In genomic region chr13:81658053-81658752, GRCm38 (mm10) we compare ENCODE assay signal across 8 mouse cellular contexts. TPM values are rescaled to one million over a fixed set of nuclear protein-coding genes. Genes with fewer than 3 reads are reported as not detected.
DNase-seq lines count a peak whose midpoint lies in the region; ATAC-seq and TF ChIP-seq lines count a peak whose summit lies in the region.

No protein-coding gene starts in this region.

- peaks cover 7% of the 10 kb centered on the region; the same call in 1 of the 2 replicates for H3K36me3 ChIP-seq in heart, embryonic 10.5 days
- H3K36me3 ChIP-seq in ES-Bruce4 (ENCODE audit: control insufficient read depth, insufficient read depth, low read length, poor library complexity, severe bottlenecking): 0 out of 2 replicates have a peak, but pooled peaks cover 2% of the 10 kb centered on the region
- no peaks in the 10 kb centered on the region for H3K36me3 ChIP-seq in forebrain, embryonic 15.5 days
- H3K36me3 ChIP-seq in liver, embryonic 12.5 days: peaks cover 14% of the 10 kb centered on the region
- no peaks in the 10 kb centered on the region for H3K36me3 ChIP-seq in stomach, embryonic 15.5 days

- no peak for DNase-seq in heart, embryonic 10.5 days (ENCODE audit: low spot score)
- DNase-seq in heart, postnatal 14 days: no peak
- DNase-seq in right cerebral cortex, adult 18-20 months: no peak
- DNase-seq in spleen, adult 18-20 months: no peak

- no peak for TF ChIP-seq POLR2A in ES-Bruce4 (IDR thresholded peaks at IDR 0.05; ENCODE audit: insufficient read depth, low read length)

- peaks cover 8% of the 10 kb centered on the region for H3K4me1 ChIP-seq in heart, embryonic 10.5 days
- peaks cover 2% of the 10 kb centered on the region for H3K4me1 ChIP-seq in ES-Bruce4 (ENCODE audit: control insufficient read depth, insufficient read depth, low read length)
- peaks cover 26% of the 10 kb centered on the region for H3K4me1 ChIP-seq in forebrain, embryonic 15.5 days
- peaks cover 48% of the 10 kb centered on the region for H3K4me1 ChIP-seq in liver, embryonic 12.5 days
- H3K4me1 ChIP-seq in stomach, embryonic 15.5 days: no peaks in the 10 kb centered on the region; the same call in 1 of the 2 replicates

- no peaks in the 10 kb centered on the region for H3K9me3 ChIP-seq in heart, embryonic 10.5 days
- H3K9me3 ChIP-seq in ES-Bruce4 (replicated peaks; ENCODE audit: control insufficient read depth, insufficient read depth, low read length, poor library complexity, severe bottlenecking): no peaks in the 10 kb centered on the region
- H3K9me3 ChIP-seq in forebrain, embryonic 15.5 days: no peaks in the 10 kb centered on the region
- 0 out of 2 replicates have a peak, but pooled peaks cover 3% of the 10 kb centered on the region for H3K9me3 ChIP-seq in liver, embryonic 12.5 days (replicated peaks)
- H3K9me3 ChIP-seq in stomach, embryonic 15.5 days: no peaks in the 10 kb centered on the region

- H3K9ac ChIP-seq in ES-Bruce4 (ENCODE audit: low read depth, poor library complexity, severe bottlenecking): peak overlapping the region; percentile 82
- H3K9ac ChIP-seq in forebrain, embryonic 15.5 days (replicated peaks): peak overlapping the region; percentile 90
- peak overlapping the region; percentile 88 for H3K9ac ChIP-seq in liver, embryonic 12.5 days
- H3K9ac ChIP-seq in stomach, embryonic 15.5 days: peak overlapping the region; percentile 77

- no peak for TF ChIP-seq EP300 in ES-Bruce4 (IDR thresholded peaks at IDR 0.05; ENCODE audit: insufficient read depth, low read depth, low read length)

- peak; percentile 4 for ATAC-seq in forebrain, embryonic 15.5 days (replicated peaks)
- ATAC-seq in liver, embryonic 12.5 days: no peak
- no peak for ATAC-seq in stomach, embryonic 15.5 days (ENCODE audit: insufficient read depth, low FRiP score, low read depth)

- H3K27me3 ChIP-seq in heart, embryonic 10.5 days (ENCODE audit: insufficient read depth, poor library complexity, severe bottlenecking): no peaks in the 10 kb centered on the region
- no peaks in the 10 kb centered on the region for H3K27me3 ChIP-seq in ES-Bruce4 (ENCODE audit: control insufficient read depth, insufficient read depth, low read length, poor library complexity, severe bottlenecking)
- no peaks in the 10 kb centered on the region for H3K27me3 ChIP-seq in forebrain, embryonic 15.5 days
- H3K27me3 ChIP-seq in liver, embryonic 12.5 days (replicated peaks): no peaks in the 10 kb centered on the region
- no peaks in the 10 kb centered on the region for H3K27me3 ChIP-seq in stomach, embryonic 15.5 days (replicated peaks)

- intact Hi-C loops in heart, postnatal 14 days (cut with DNase I): loop anchor here (5.0 to 10.0 kb wide), 3 partner anchors 54 to 773 kb away; partner anchors contain the start of genes Arrdc3, Cetn3, Mblac2 and Polr3g

- peak overlapping the region; percentile 72 for H3K4me2 ChIP-seq in forebrain, embryonic 15.5 days (replicated peaks)
- peak overlapping the region; percentile 80 for H3K4me2 ChIP-seq in liver, embryonic 12.5 days
- H3K4me2 ChIP-seq in stomach, embryonic 15.5 days: peak overlapping the region; percentile 56

- peak overlapping the region; percentile 87 for H3K4me3 ChIP-seq in heart, embryonic 10.5 days
- peak overlapping the region; percentile 93 for H3K4me3 ChIP-seq in ES-Bruce4 (ENCODE audit: low read depth, low read length)
- peak overlapping the region; percentile 90 for H3K4me3 ChIP-seq in forebrain, embryonic 15.5 days
- peak overlapping the region; percentile 88 for H3K4me3 ChIP-seq in liver, embryonic 12.5 days
- peak overlapping the region; percentile 76 for H3K4me3 ChIP-seq in stomach, embryonic 15.5 days (replicated peaks)

- TF ChIP-seq CTCF in ES-Bruce4 (IDR thresholded peaks at IDR 0.05; ENCODE audit: low read depth, low read length): no peak

- H3K27ac ChIP-seq in heart, embryonic 10.5 days: peak overlapping the region; percentile 97
- no peak overlapping the region for H3K27ac ChIP-seq in ES-Bruce4 (ENCODE audit: insufficient read depth, low read length)
- H3K27ac ChIP-seq in forebrain, embryonic 15.5 days (replicated peaks): peak overlapping the region; percentile 90
- peak overlapping the region; percentile 95 for H3K27ac ChIP-seq in liver, embryonic 12.5 days
- H3K27ac ChIP-seq in stomach, embryonic 15.5 days: peak overlapping the region; percentile 88

- WGBS in heart, embryonic 10.5 days: 10% methylated on average over 21 of the region's 21 CpGs
- WGBS in forebrain, embryonic 15.5 days: 8% methylated on average over 21 of the region's 21 CpGs
- 11% methylated on average over 21 of the region's 21 CpGs for WGBS in liver, embryonic 12.5 days (ENCODE audit: insufficient replicate concordance)
- WGBS in stomach, embryonic 15.5 days: 4% methylated on average over 21 of the region's 21 CpGs

RNA-seq across cellular contexts. Expression of gene Lysmd3, which starts 0.7 kb away (rescaled TPM):
- polyA plus RNA-seq in heart, embryonic 10.5 days (2016; fragmentation: Nextera tagmentation; extraction: Ambion mirVana): 26.8 and 27.0 TPM in 2 replicates
- 10 to 100 TPM; 13.1 to 19.0 TPM for total RNA-seq in heart, postnatal 14 days (2021)
- polyA plus RNA-seq in ES-Bruce4 (2011; ENCODE audit: insufficient read depth, insufficient read length, low read depth, missing spikeins): 21.0 and 28.7 TPM in 2 replicates
- polyA plus RNA-seq in forebrain, embryonic 15.5 days (2015; fragmentation: Nextera tagmentation; extraction: Ambion mirVana): 20.7 and 23.6 TPM in 2 replicates
- 17.7 and 19.5 TPM in 2 replicates for polyA plus RNA-seq in liver, embryonic 12.5 days (2016; fragmentation: Nextera tagmentation; extraction: Ambion mirVana)
- 22.8 and 23.6 TPM in 2 replicates for polyA plus RNA-seq in stomach, embryonic 15.5 days (2015; fragmentation: Nextera tagmentation; extraction: Ambion mirVana)

RNA-seq across cellular contexts. Expression of gene Adgrv1, which starts 25.2 kb away (rescaled TPM):
- 1.5 and 2.7 TPM in 2 replicates for polyA plus RNA-seq in heart, embryonic 10.5 days (2016; fragmentation: Nextera tagmentation; extraction: Ambion mirVana)
- under 1 TPM; 0.14 to 0.34 TPM for total RNA-seq in heart, postnatal 14 days (2021)
- 11.3 and 14.2 TPM in 2 replicates for polyA plus RNA-seq in ES-Bruce4 (2011; ENCODE audit: insufficient read depth, insufficient read length, low read depth, missing spikeins)
- polyA plus RNA-seq in forebrain, embryonic 15.5 days (2015; fragmentation: Nextera tagmentation; extraction: Ambion mirVana): 16.1 and 17.3 TPM in 2 replicates
- polyA plus RNA-seq in liver, embryonic 12.5 days (2016; fragmentation: Nextera tagmentation; extraction: Ambion mirVana): 0.30 and 0.31 TPM in 2 replicates
- polyA plus RNA-seq in stomach, embryonic 15.5 days (2015; fragmentation: Nextera tagmentation; extraction: Ambion mirVana): 1.1 and 1.4 TPM in 2 replicates

RNA-seq across cellular contexts. Expression of gene Polr3g, which starts 52.6 kb away (rescaled TPM):
- polyA plus RNA-seq in heart, embryonic 10.5 days (2016; fragmentation: Nextera tagmentation; extraction: Ambion mirVana): 32.1 and 32.6 TPM in 2 replicates
- 1 to 10 TPM; 1.9 to 2.0 TPM for total RNA-seq in heart, postnatal 14 days (2021)
- 60.2 and 61.9 TPM in 2 replicates for polyA plus RNA-seq in ES-Bruce4 (2011; ENCODE audit: insufficient read depth, insufficient read length, low read depth, missing spikeins)
- polyA plus RNA-seq in forebrain, embryonic 15.5 days (2015; fragmentation: Nextera tagmentation; extraction: Ambion mirVana): 3.8 and 4.0 TPM in 2 replicates
- 16.9 and 19.1 TPM in 2 replicates for polyA plus RNA-seq in liver, embryonic 12.5 days (2016; fragmentation: Nextera tagmentation; extraction: Ambion mirVana)
- 14.4 and 17.1 TPM in 2 replicates for polyA plus RNA-seq in stomach, embryonic 15.5 days (2015; fragmentation: Nextera tagmentation; extraction: Ambion mirVana)

RNA-seq across cellular contexts. Expression of gene Mblac2, which starts 52.9 kb away (rescaled TPM):
- 5.7 and 6.2 TPM in 2 replicates for polyA plus RNA-seq in heart, embryonic 10.5 days (2016; fragmentation: Nextera tagmentation; extraction: Ambion mirVana)
- total RNA-seq in heart, postnatal 14 days (2021): 1 to 10 TPM; 2.7 to 2.8 TPM
- polyA plus RNA-seq in ES-Bruce4 (2011; ENCODE audit: insufficient read depth, insufficient read length, low read depth, missing spikeins): 2.3 and 2.6 TPM in 2 replicates
- 25.7 and 28.1 TPM in 2 replicates for polyA plus RNA-seq in forebrain, embryonic 15.5 days (2015; fragmentation: Nextera tagmentation; extraction: Ambion mirVana)
- polyA plus RNA-seq in liver, embryonic 12.5 days (2016; fragmentation: Nextera tagmentation; extraction: Ambion mirVana): 2.8 and 3.0 TPM in 2 replicates
- 8.5 and 9.2 TPM in 2 replicates for polyA plus RNA-seq in stomach, embryonic 15.5 days (2015; fragmentation: Nextera tagmentation; extraction: Ambion mirVana)
